Mouse (Mus musculus) retina, adult 2 months (tissue): ENCODE data around the gene Anapc7.

Experiments used
- DNase-seq: peaks from one replicate; pipeline ENCODE4 v3.0.0-alpha.2; 2012; ENCODE audit warnings: low read depth, low spot score

Anapc7 gene

GRCm38 (mm10) chr5:122493035-122493434 is 71.5 kb downstream of the Anapc7 start:
- no peak for DNase-seq

DNA sequence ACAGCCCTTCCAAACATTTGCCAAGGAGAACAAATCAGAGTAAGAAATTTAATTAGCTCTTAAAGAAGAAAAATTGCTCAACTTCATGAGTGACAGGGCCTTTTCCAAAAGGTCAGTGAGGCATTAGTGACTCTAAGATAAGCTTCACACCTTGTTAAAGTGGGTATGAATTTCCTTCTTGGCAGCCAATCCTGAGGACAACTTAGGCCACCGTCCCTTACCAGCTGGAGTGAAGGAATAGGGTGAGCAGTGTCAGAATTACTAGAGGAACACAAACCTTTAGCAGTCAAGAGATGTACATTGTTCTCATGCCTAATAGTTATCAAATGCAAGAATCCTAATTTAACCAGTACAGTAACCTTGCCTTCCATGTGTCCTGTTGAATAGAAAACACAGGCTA is 73.0 kb downstream of the Anapc7 start:
- DNase-seq, result no peak
